Mouse (Mus musculus) forebrain, embryonic 10.5 days (tissue): Measurements from ENCODE around the gene Tlx2. TPM values are rescaled to one million over a fixed set of nuclear protein-coding genes. Genes with fewer than 3 reads are reported as not detected.
A peak's percentile ranks its signal among the peaks of the same experiment; 100 is the strongest.

ENCODE experiments used
- DNase-seq: peaks from one replicate; pipeline ENCODE4 v3.0.0-alpha.2; 2017; ENCODE audit warnings: low spot score; ENCODE audit errors: extremely low spot score
- H3K27ac ChIP-seq: fragments of 300-500 bp; sonication (generic); 2 replicates; pipeline ENCODE4 v1.5.1; 2016; ENCODE audit warnings: mild to moderate bottlenecking
- H3K27me3 ChIP-seq: fragments of 300-500 bp; sonication (generic); 2 replicates; pipeline ENCODE4 v1.6.1; 2016; ENCODE audit warnings: mild to moderate bottlenecking; ENCODE audit not compliant: poor library complexity, severe bottlenecking
- H3K36me3 ChIP-seq: fragments of 300-500 bp; sonication (generic); replicated peaks from 2 replicates; pipeline ENCODE4 v1.6.1; 2016; ENCODE audit warnings: mild to moderate bottlenecking, moderate library complexity
- H3K4me1 ChIP-seq: fragments of 300-500 bp; sonication (generic); 2 replicates; pipeline ENCODE4 v1.6.1; 2016
- H3K4me3 ChIP-seq: fragments of 300-500 bp; sonication (generic); 2 replicates; pipeline ENCODE4 v1.5.1; 2016; ENCODE audit warnings: mild to moderate bottlenecking, moderate library complexity
- H3K9me3 ChIP-seq: fragments of 300-500 bp; sonication (generic); 2 replicates; pipeline ENCODE4 v1.6.1; 2016; ENCODE audit warnings: mild to moderate bottlenecking, moderate library complexity
- WGBS: fragments of 180-500 bp; shearing (Covaris S2); methylation state at CpG from one replicate; pipeline ENCODE4 v1.1.7; 2016; 5-methylcytosine and 5-hydroxymethylcytosine counted together
- polyA plus RNA-seq: library from polyadenylated mRNA; unstranded; fragments of >200 nt; fragmentation: Nextera tagmentation; extraction: Ambion mirVana; gene quantifications from 2 replicates; pipeline ENCODE4 v1.2.1, GENCODE M21; 2016

Tlx2 gene
- polyA plus RNA-seq, 1 experiment from 2014 or later = not detected

DNA sequence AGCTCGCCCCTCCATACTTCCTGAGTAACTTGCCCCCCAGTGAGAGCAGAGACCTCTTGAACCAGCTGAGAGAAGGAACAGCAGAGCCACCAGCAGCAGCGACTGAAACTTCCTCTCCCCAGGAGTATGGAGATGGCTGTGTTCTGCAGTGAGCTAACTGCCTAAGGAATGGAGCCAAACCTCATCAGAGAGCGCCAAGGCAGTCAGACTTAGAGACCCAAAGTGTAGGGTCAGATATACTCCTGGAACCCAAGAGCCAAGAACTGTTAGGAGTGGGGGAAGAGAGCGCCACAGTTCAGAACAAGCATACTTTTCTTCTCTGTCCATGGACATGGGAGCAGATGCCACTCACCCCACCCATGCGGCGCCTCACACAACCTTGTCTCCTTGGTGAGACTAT lies 3.7 kb downstream of the Tlx2 start:
- Histone ChIP-seq H3K4me3 (no peak overlapping the region), H3K27ac (no peak overlapping the region), H3K9me3 (no peaks in the 10 kb centered on the region), H3K27me3 (peaks cover 100% of the 10 kb centered on the region), H3K4me1 (peaks cover 36% of the 10 kb centered on the region), H3K36me3 (no peaks in the 10 kb centered on the region)
- WGBS = 25% methylated on average over 6 of the region's 6 CpGs
- no peak for DNase-seq

GRCm38 (mm10) chr6:83065995-83066394 lies 4.1 kb downstream of the Tlx2 start:
- 37% methylated on average over 8 of the region's 8 CpGs for WGBS
- H3K36me3 ChIP-seq = no peaks in the 10 kb centered on the region
- no peak overlapping the region for H3K4me3 ChIP-seq
- H3K9me3 ChIP-seq = no peaks in the 10 kb centered on the region
- H3K27ac ChIP-seq = no peak overlapping the region
- H3K4me1 ChIP-seq = peaks cover 32% of the 10 kb centered on the region
- DNase-seq = no peak
- peaks cover 100% of the 10 kb centered on the region for H3K27me3 ChIP-seq

DNA sequence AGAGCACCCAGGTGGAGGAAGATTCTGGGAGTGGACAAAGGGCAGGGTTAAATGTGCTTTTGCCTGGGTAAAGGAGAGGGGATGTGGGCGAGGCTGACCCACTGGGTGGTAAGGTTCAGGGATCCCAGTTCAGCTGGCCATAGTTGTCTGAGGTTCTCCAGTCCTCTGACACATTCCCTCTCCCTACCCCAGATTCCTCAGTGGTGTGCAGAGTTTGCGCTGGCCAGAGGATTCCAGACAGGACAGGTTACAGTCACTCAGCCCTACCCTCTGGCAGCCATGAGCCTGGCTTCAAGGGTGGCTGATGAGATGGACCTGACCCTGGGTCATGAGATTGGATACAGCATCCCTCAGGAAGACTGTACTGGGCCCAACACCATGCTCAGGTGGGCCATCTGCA lies 11.4 kb downstream of the Tlx2 start:
- Histone ChIP-seq H3K27ac (no peak overlapping the region), H3K27me3 (peaks cover 54% of the 10 kb centered on the region), H3K4me3 (no peak overlapping the region), H3K4me1 (peaks cover 17% of the 10 kb centered on the region), H3K36me3 (peaks cover 31% of the 10 kb centered on the region), H3K9me3 (no peaks in the 10 kb centered on the region)
- 86% methylated on average over 2 of the region's 2 CpGs for WGBS
- DNase-seq = no peak

DNA sequence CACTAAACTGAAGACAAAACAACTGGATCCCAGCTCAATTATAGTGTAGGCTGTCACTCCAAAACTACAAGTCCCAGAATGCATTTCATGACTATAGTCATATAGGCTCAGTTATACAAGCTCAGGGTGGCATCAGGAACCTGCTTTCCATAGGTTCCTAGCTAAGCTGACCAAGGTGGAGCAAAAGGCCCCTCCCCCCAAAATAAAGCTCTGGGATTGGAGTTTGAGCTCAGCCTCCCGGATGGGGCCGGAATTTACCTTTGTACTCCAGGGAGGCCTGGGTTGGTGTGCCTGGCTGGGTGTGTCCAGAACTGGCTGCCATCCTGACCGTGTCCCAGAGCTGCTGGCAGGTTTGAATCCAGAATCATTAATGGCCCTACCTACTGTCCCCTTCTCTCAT lies 12.3 kb downstream of the Tlx2 start, which contains the start of gene Dqx1:
TSS of gene Dqx1 (plus strand) at position 55 of the 400 bp plus-strand sequence.
- peaks cover 31% of the 10 kb centered on the region for H3K36me3 ChIP-seq
- peaks cover 27% of the 10 kb centered on the region for H3K4me1 ChIP-seq
- no peak within 1 kb of the TSS for H3K27ac ChIP-seq
- no peak within 1 kb of the TSS for H3K4me3 ChIP-seq
- peaks cover 45% of the 10 kb centered on the region for H3K27me3 ChIP-seq
- no peak for DNase-seq
- no peaks in the 10 kb centered on the region for H3K9me3 ChIP-seq
- 47% methylated on average over 3 of the region's 3 CpGs for WGBS

GRCm38 (mm10) chr6:83054871-83055431 lies 15.1 kb downstream of the Tlx2 start, which contains the start of gene Htra2:
Gene Htra2 (minus strand): TSS chr6:83055273.
- H3K4me1 ChIP-seq = peaks cover 36% of the 10 kb centered on the region
- peak; percentile 42 for DNase-seq
- under 1% methylated on average over 50 of the region's 50 CpGs for WGBS

GRCm38 (mm10) chr6:83054074-83054851 lies 15.8 kb downstream of the Tlx2 start, which contains the start of gene Aup1:
Gene Aup1 (plus strand): TSS chr6:83054521.
- Histone ChIP-seq H3K9me3 (no peaks in the 10 kb centered on the region), H3K4me1 (peaks cover 36% of the 10 kb centered on the region), H3K27me3 (0 out of 2 replicates have a peak, but pooled peaks cover 9% of the 10 kb centered on the region), H3K36me3 (peaks cover 62% of the 10 kb centered on the region), H3K27ac (peak within 1 kb of the TSS; percentile 93), H3K4me3 (peak within 1 kb of the TSS; percentile 97)
- WGBS = under 1% methylated on average over 64 of the region's 64 CpGs
- DNase-seq = peak; percentile 99

More at GRCm38 (mm10) chr6:83054871-83055431, 15.1 kb downstream of the Tlx2 start, which contains the start of gene Htra2:
- Histone ChIP-seq H3K9me3 (no peaks in the 10 kb centered on the region), H3K36me3 (peaks cover 58% of the 10 kb centered on the region), H3K27ac (peak within 1 kb of the TSS; percentile 93), H3K4me3 (peak within 1 kb of the TSS; percentile 97), H3K27me3 (peaks cover 16% of the 10 kb centered on the region)

GRCm38 (mm10) chr6:83053136-83053960 lies 16.7 kb downstream of the Tlx2 start:
- 3% methylated on average over 26 of the region's 26 CpGs for WGBS
- DNase-seq = peak; percentile 62
- H3K9me3 ChIP-seq = no peaks in the 10 kb centered on the region
- H3K4me1 ChIP-seq = peaks cover 36% of the 10 kb centered on the region
- peaks cover 58% of the 10 kb centered on the region for H3K36me3 ChIP-seq
- 0 out of 2 replicates have a peak, but pooled peaks cover under 1% of the 10 kb centered on the region for H3K27me3 ChIP-seq
- peak overlapping the region; percentile 93 for H3K27ac ChIP-seq
- peak overlapping the region; percentile 97 for H3K4me3 ChIP-seq

GRCm38 (mm10) chr6:83049367-83049766 lies 20.7 kb downstream of the Tlx2 start:
- no peaks in the 10 kb centered on the region for H3K27me3 ChIP-seq
- WGBS = 78% methylated on average over 10 of the region's 10 CpGs

GRCm38 (mm10) chr6:83044742-83045141 lies 25.4 kb downstream of the Tlx2 start:
- Histone ChIP-seq H3K27me3 (peaks cover 5% of the 10 kb centered on the region), H3K4me3 (no peak overlapping the region), H3K27ac (no peak overlapping the region), H3K36me3 (peaks cover 1% of the 10 kb centered on the region; the same call in 1 of the 2 replicates), H3K9me3 (no peaks in the 10 kb centered on the region), H3K4me1 (peaks cover 16% of the 10 kb centered on the region)
- 86% methylated on average over 9 of the region's 9 CpGs for WGBS
- no peak for DNase-seq

More at GRCm38 (mm10) chr6:83049367-83049766, 20.7 kb downstream of the Tlx2 start:
- Histone ChIP-seq H3K4me3 (no peak overlapping the region), H3K27ac (no peak overlapping the region), H3K36me3 (peaks cover 31% of the 10 kb centered on the region), H3K9me3 (no peaks in the 10 kb centered on the region), H3K4me1 (peaks cover 25% of the 10 kb centered on the region)
- no peak for DNase-seq

GRCm38 (mm10) chr6:83043993-83044392 lies 26.1 kb downstream of the Tlx2 start:
- peaks cover 17% of the 10 kb centered on the region for H3K4me1 ChIP-seq
- H3K27me3 ChIP-seq = peaks cover 5% of the 10 kb centered on the region
- H3K36me3 ChIP-seq = no peaks in the 10 kb centered on the region
- no peak for DNase-seq
- WGBS = 91% methylated on average over 5 of the region's 5 CpGs
- H3K27ac ChIP-seq = no peak overlapping the region
- no peak overlapping the region for H3K4me3 ChIP-seq
- H3K9me3 ChIP-seq = no peaks in the 10 kb centered on the region

GRCm38 (mm10) chr6:83043561-83043960 lies 26.5 kb downstream of the Tlx2 start:
- Histone ChIP-seq H3K27me3 (peaks cover 5% of the 10 kb centered on the region), H3K36me3 (no peaks in the 10 kb centered on the region), H3K9me3 (no peaks in the 10 kb centered on the region), H3K4me3 (no peak overlapping the region), H3K27ac (no peak overlapping the region), H3K4me1 (peaks cover 21% of the 10 kb centered on the region)
- WGBS = 70% methylated on average over 6 of the region's 6 CpGs
- DNase-seq = no peak

GRCm38 (mm10) chr6:83040601-83041000 lies 29.5 kb downstream of the Tlx2 start:
- H3K36me3 ChIP-seq = no peaks in the 10 kb centered on the region
- peaks cover 29% of the 10 kb centered on the region for H3K4me1 ChIP-seq
- no peak overlapping the region for H3K27ac ChIP-seq
- DNase-seq = no peak
- peaks cover 32% of the 10 kb centered on the region for H3K27me3 ChIP-seq
- WGBS = 78% methylated on average over 5 of the region's 5 CpGs
- H3K9me3 ChIP-seq = no peaks in the 10 kb centered on the region
- H3K4me3 ChIP-seq = no peak overlapping the region
